15 mouse cellular contexts compared by ENCODE assay signal in the genomic region with DNA sequence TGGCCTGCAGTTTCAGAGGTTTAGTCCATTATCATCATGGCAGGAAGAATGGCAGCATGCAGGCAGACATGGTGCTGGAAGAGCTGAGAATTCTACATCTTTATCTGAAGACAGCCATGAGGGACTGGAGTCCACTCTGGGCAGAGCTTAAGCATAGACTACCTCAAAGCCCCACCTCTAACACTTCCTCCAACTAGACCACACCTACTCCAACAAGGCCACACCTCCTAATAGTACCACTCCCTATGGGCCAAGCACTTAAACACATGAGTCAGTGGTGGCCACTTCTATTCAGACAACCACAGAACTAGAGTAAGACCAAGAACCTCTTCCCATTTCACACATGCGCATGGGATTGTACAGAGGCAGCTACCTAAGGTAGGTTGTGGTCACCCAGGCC.
"Had no signal": no experiment of that assay in that cellular context is flagged by ENCODE, and none has a peak within 500 bp of the region (broad histone marks: within the 10 kb centered on the region; RNA-seq: fewer than 3 reads in every experiment).

No protein-coding gene starts in this region.

- H3K4me2 ChIP-seq: liver, embryonic 15.5 days; lung, embryonic 15.5 days; midbrain, embryonic 11.5 days; midbrain, embryonic 15.5 days; neural tube, embryonic 12.5 days; stomach, embryonic 15.5 days had no signal

- H3K36me3 ChIP-seq: liver, embryonic 15.5 days; lung, embryonic 15.5 days; stomach, embryonic 15.5 days had no signal

- H3K4me3 ChIP-seq: layer of hippocampus, adult 2 months; liver, embryonic 15.5 days; lung, embryonic 15.5 days; midbrain, embryonic 15.5 days; neural tube, embryonic 12.5 days; stomach, embryonic 15.5 days had no signal

- H3K27me3 ChIP-seq: liver, embryonic 15.5 days; lung, embryonic 15.5 days; midbrain, embryonic 15.5 days; neural tube, embryonic 12.5 days; stomach, embryonic 15.5 days had no signal

- H3K9ac ChIP-seq: liver, embryonic 15.5 days; lung, embryonic 15.5 days; midbrain, embryonic 15.5 days; neural tube, embryonic 12.5 days; stomach, embryonic 15.5 days had no signal

- H3K27ac ChIP-seq: layer of hippocampus, adult 2 months; liver, embryonic 15.5 days; lung, embryonic 15.5 days; midbrain, embryonic 15.5 days; neural tube, embryonic 12.5 days; stomach, embryonic 15.5 days had no signal

- H3K4me1 ChIP-seq: liver, embryonic 15.5 days; lung, embryonic 15.5 days; neural tube, embryonic 12.5 days; stomach, embryonic 15.5 days had no signal

- DNase-seq: kidney, adult 11 months; kidney, adult 9 months; kidney, postnatal 10 days; kidney, postnatal 4 days; left cerebral cortex, postnatal 4 days; retina, postnatal 1 day; right cerebral cortex, postnatal 4 days; thymus, postnatal 36 days had no signal

- ATAC-seq: midbrain, embryonic 15.5 days had no signal

- H3K9me3 ChIP-seq: liver, embryonic 15.5 days; lung, embryonic 15.5 days; midbrain, embryonic 15.5 days; neural tube, embryonic 12.5 days; stomach, embryonic 15.5 days had no signal
